Mouse (Mus musculus) forebrain, embryonic 11.5 days (tissue): ENCODE measurements around the gene Gpr65. TPM values are rescaled to one million over a fixed set of nuclear protein-coding genes. Genes with fewer than 3 reads are reported as not detected.
"Not testable (repeated sequence)": the region's sequence is repeated elsewhere in the genome, so short reads cannot be mapped to it uniquely, and the experiment has no call there.

Experiments
- ATAC-seq: fragments of 200-750 bp; cut with Nextera tagmentation; replicated peaks from 2 replicates; pipeline ENCODE4 v1.8.0; 2017; ENCODE audit warnings: moderate TSS enrichment; ENCODE audit not compliant: low FRiP score
- DNase-seq: peaks from one replicate; pipeline ENCODE4 v3.0.0-alpha.2; 2017; ENCODE audit warnings: low spot score
- H3K27ac ChIP-seq: fragments of 300-500 bp; sonication (generic); 2 replicates; pipeline ENCODE4 v1.5.1; 2014; ENCODE audit warnings: low read depth, low read length
- H3K27me3 ChIP-seq: fragments of 300-500 bp; sonication (generic); 2 replicates; pipeline ENCODE4 v1.6.1; 2014; ENCODE audit warnings: mild to moderate bottlenecking, low read length, mixed read lengths; ENCODE audit not compliant: control insufficient read depth, insufficient read depth
- H3K36me3 ChIP-seq: fragments of 300-500 bp; sonication (generic); 2 replicates; pipeline ENCODE4 v1.6.1; 2014; ENCODE audit warnings: mild to moderate bottlenecking, low read length, moderate library complexity, mixed read lengths; ENCODE audit not compliant: control insufficient read depth, insufficient read depth
- H3K4me1 ChIP-seq: fragments of 300-500 bp; sonication (generic); replicated peaks from 2 replicates; pipeline ENCODE4 v1.6.1; 2014; ENCODE audit warnings: low read length, mixed read lengths; ENCODE audit not compliant: control insufficient read depth, insufficient read depth
- H3K4me2 ChIP-seq: fragments of 300-500 bp; sonication (generic); 2 replicates; pipeline ENCODE4 v1.6.1; 2014; ENCODE audit warnings: low read depth, mild to moderate bottlenecking, low read length, moderate library complexity, mixed read lengths; ENCODE audit not compliant: severe bottlenecking
- H3K4me3 ChIP-seq: fragments of 300-500 bp; sonication (generic); 2 replicates; pipeline ENCODE4 v1.5.1; 2014; ENCODE audit warnings: low read depth, low read length
- H3K9ac ChIP-seq: fragments of 300-500 bp; sonication (generic); 2 replicates; pipeline ENCODE4 v1.6.1; 2014; ENCODE audit warnings: low read length
- H3K9me3 ChIP-seq: fragments of 300-500 bp; sonication (generic); 2 replicates; pipeline ENCODE4 v1.6.1; 2016; ENCODE audit warnings: low read length, mixed read lengths; ENCODE audit not compliant: control insufficient read depth
- WGBS: fragments of 180-500 bp; shearing (Covaris S2); extraction: QIAGEN DNeasy Blood & Tissue Kit; methylation state at CpG from one replicate; pipeline ENCODE4 v1.1.7; 2014; 5-methylcytosine and 5-hydroxymethylcytosine counted together
- polyA plus RNA-seq: library from polyadenylated mRNA; unstranded; fragments of >200 nt; fragmentation: Nextera tagmentation; extraction: Ambion mirVana; gene quantifications from 2 replicates; pipeline ENCODE4 v1.2.1, GENCODE M21; 2014

Gene Gpr65
- polyA plus RNA-seq = 0.20 and 0.51 TPM in 2 replicates

- Histone ChIP-seq H3K4me3 (no peak within 1 kb of the TSS), H3K27me3 (no peaks in the 10 kb centered on the region), H3K9ac (no peak within 1 kb of the TSS), H3K4me2 (no peak within 1 kb of the TSS), H3K4me1 (0 out of 2 replicates have a peak, but pooled peaks cover 1% of the 10 kb centered on the region), H3K27ac (no peak within 1 kb of the TSS), H3K9me3 (no peaks in the 10 kb centered on the region), H3K36me3 (no peaks in the 10 kb centered on the region)
- ATAC-seq (no peak), DNase-seq (no peak)
- WGBS = 93% methylated on average over 13 of the region's 13 CpGs
Observed at GRCm38 (mm10) chr12:98268441-98269369, at the start of gene Gpr65. Gene Gpr65, plus strand, starts transcription at chr12:98268635.

GRCm38 (mm10) chr12:98223286-98223685 is 45.1 kb upstream of the Gpr65 start:
- no peak for DNase-seq
- WGBS = 86% methylated on average over 5 of the region's 5 CpGs

GRCm38 (mm10) chr12:98227037-98227436 is 41.4 kb upstream of the Gpr65 start:
- Histone ChIP-seq H3K4me2 (no peak overlapping the region), H3K9ac (no peak overlapping the region), H3K27ac (no peak overlapping the region), H3K4me3 (no peak overlapping the region), H3K9me3 (no peaks in the 10 kb centered on the region), H3K36me3 (no peaks in the 10 kb centered on the region), H3K27me3 (no peaks in the 10 kb centered on the region), H3K4me1 (no peaks in the 10 kb centered on the region)
- ATAC-seq (no peak), DNase-seq (no peak)
- WGBS = 96% methylated on average over 2 of the region's 2 CpGs

More at GRCm38 (mm10) chr12:98223286-98223685, 45.1 kb upstream of the Gpr65 start:
- H3K9ac ChIP-seq = no peak overlapping the region
- no peak overlapping the region for H3K4me2 ChIP-seq
- H3K9me3 ChIP-seq = no peaks in the 10 kb centered on the region
- ATAC-seq = no peak
- H3K4me3 ChIP-seq = no peak overlapping the region
- H3K4me1 ChIP-seq = no peaks in the 10 kb centered on the region
- H3K27me3 ChIP-seq = no peaks in the 10 kb centered on the region
- H3K36me3 ChIP-seq = no peaks in the 10 kb centered on the region
- H3K27ac ChIP-seq = no peak overlapping the region

- H3K27ac ChIP-seq, H3K27me3 ChIP-seq, H3K4me1 ChIP-seq, H3K4me2 ChIP-seq, H3K4me3 ChIP-seq, H3K9ac ChIP-seq, H3K36me3 ChIP-seq, ATAC-seq, DNase-seq, H3K9me3 ChIP-seq: not testable (repeated sequence)
- 89% methylated on average over 6 of the region's 6 CpGs for WGBS
Observed at GRCm38 (mm10) chr12:98238478-98238877, 30.0 kb upstream of the Gpr65 start.

GRCm38 (mm10) chr12:98244161-98244560 is 24.3 kb upstream of the Gpr65 start:
- no peak overlapping the region for H3K9ac ChIP-seq
- H3K36me3 ChIP-seq = no peaks in the 10 kb centered on the region
- WGBS = 94% methylated on average over 4 of the region's 4 CpGs
- DNase-seq (no peak), ATAC-seq (no peak)
- no peaks in the 10 kb centered on the region for H3K27me3 ChIP-seq
- H3K9me3 ChIP-seq = no peaks in the 10 kb centered on the region
- no peak overlapping the region for H3K4me2 ChIP-seq
- H3K27ac ChIP-seq = no peak overlapping the region
- H3K4me3 ChIP-seq = no peak overlapping the region
- no peaks in the 10 kb centered on the region for H3K4me1 ChIP-seq

GRCm38 (mm10) chr12:98244865-98245264 is 23.6 kb upstream of the Gpr65 start:
- WGBS = 89% methylated on average over 5 of the region's 5 CpGs
- Histone ChIP-seq H3K4me1 (no peaks in the 10 kb centered on the region), H3K27ac (no peak overlapping the region), H3K4me3 (no peak overlapping the region), H3K4me2 (no peak overlapping the region), H3K9me3 (no peaks in the 10 kb centered on the region), H3K36me3 (no peaks in the 10 kb centered on the region), H3K27me3 (no peaks in the 10 kb centered on the region), H3K9ac (no peak overlapping the region)
- DNase-seq (no peak), ATAC-seq (no peak)

- no peak overlapping the region for H3K27ac ChIP-seq
- 77% methylated on average over 4 of the region's 4 CpGs for WGBS
- no peaks in the 10 kb centered on the region for H3K4me1 ChIP-seq
- H3K36me3 ChIP-seq = peaks cover 3% of the 10 kb centered on the region; the same call in 1 of the 2 replicates
- H3K9me3 ChIP-seq = no peaks in the 10 kb centered on the region
- no peak for DNase-seq
- no peak overlapping the region for H3K9ac ChIP-seq
- H3K4me2 ChIP-seq = no peak overlapping the region
- no peak overlapping the region for H3K4me3 ChIP-seq
- ATAC-seq = no peak
- H3K27me3 ChIP-seq = no peaks in the 10 kb centered on the region
Observed at GRCm38 (mm10) chr12:98246835-98247234, 21.6 kb upstream of the Gpr65 start.

- no peak for DNase-seq
Observed at GRCm38 (mm10) chr12:98249671-98250070, 18.8 kb upstream of the Gpr65 start.

More at GRCm38 (mm10) chr12:98249671-98250070, 18.8 kb upstream of the Gpr65 start:
- no peak overlapping the region for H3K4me3 ChIP-seq
- no peak overlapping the region for H3K27ac ChIP-seq
- peaks cover 3% of the 10 kb centered on the region; the same call in 1 of the 2 replicates for H3K36me3 ChIP-seq
- no peaks in the 10 kb centered on the region for H3K27me3 ChIP-seq
- H3K4me1 ChIP-seq = no peaks in the 10 kb centered on the region
- no peak overlapping the region for H3K4me2 ChIP-seq
- ATAC-seq = no peak
- H3K9ac ChIP-seq = no peak overlapping the region
- 70% methylated on average over 3 of the region's 3 CpGs for WGBS
- H3K9me3 ChIP-seq = no peaks in the 10 kb centered on the region
